Mouse (Mus musculus) lung, postnatal 10 days (tissue): ENCODE measurements at regions not wholly inside any gene's neighbourhood (a gene's known extent, or its start where the extent isn't known, plus 50 kb on each side); places are given as distances from the start of the nearest gene placed in this dataset.

ENCODE experiments used
- DNase-seq: peaks from one replicate; pipeline ENCODE4 v3.0.0; 2021

- peak; percentile 56 for DNase-seq
Measured at GRCm38 (mm10) chrX:99213565-99214153, 77.7 kb downstream of the Efnb1 start.

- DNase-seq: no peak
Measured at GRCm38 (mm10) chrX:99204077-99204476, 68.1 kb downstream of the Efnb1 start.

- no peak for DNase-seq
Measured at GRCm38 (mm10) chrX:99201081-99201480, 65.2 kb downstream of the Efnb1 start.

GRCm38 (mm10) chrX:99199669-99200068, 63.7 kb downstream of the Efnb1 start:
- DNase-seq: peak; percentile 83

- peak; percentile 91 for DNase-seq
Measured at GRCm38 (mm10) chrX:99198961-99199631, 63.2 kb downstream of the Efnb1 start.
